Mouse (Mus musculus): ENCODE results near the gene Capn11. TPM values are rescaled to one million over a fixed set of nuclear protein-coding genes. Genes with fewer than 3 reads are reported as not detected.
A peak's percentile ranks its signal among the peaks of the same experiment; 100 is the strongest.
"Not testable (repeated sequence)": the region's sequence is repeated elsewhere in the genome, so short reads cannot be mapped to it uniquely, and the experiment has no call there.

The Capn11 gene
- total and polyA plus RNA-seq, 2 experiments from 2014 or later: 0.76 TPM; not detected in 1

DNA sequence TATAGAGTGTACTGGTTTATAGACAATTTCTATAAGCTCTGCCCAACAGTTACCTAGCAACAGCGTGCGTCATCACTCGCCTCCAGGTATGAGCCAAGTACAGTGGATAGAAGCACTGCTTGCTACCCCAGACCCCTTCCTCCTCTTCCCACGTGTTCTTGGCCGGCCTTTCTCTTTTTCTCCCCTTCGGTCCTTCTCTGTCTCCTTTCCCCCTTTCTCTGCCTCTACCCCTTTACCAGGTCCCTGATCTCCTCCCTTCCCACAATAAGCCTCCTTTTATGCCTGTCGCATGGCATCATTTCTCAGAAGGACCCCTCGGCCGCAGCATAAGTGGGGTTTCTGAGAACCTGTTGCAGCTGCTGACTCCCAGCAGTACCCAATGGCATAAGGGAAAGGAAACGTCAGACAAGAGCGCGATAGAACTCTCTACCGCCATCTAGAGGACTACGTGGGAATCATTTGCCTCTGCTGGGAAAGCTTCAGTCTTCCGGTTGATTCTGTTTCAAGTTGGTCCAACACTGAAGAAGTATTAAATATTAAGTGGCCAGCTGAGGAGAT is 32.5 kb downstream of the Capn11 start:
- Histone ChIP-seq H3K9ac (replicated peaks; ENCODE audit: low read depth, low read length) (no peak overlapping the region), H3K36me3 (replicated peaks; ENCODE audit: control insufficient read depth, insufficient read depth, low read length) (no peaks in the 10 kb centered on the region), H3K27ac (ENCODE audit: low read depth) (no peak overlapping the region), H3K27me3 (ENCODE audit: control insufficient read depth, insufficient read depth, low read length) (no peaks in the 10 kb centered on the region), H3K4me2 (ENCODE audit: low read depth, low read length) (peak overlapping the region; percentile 25), H3K4me3 (ENCODE audit: low read depth, low read length) (no peak overlapping the region), H3K9me3 (replicated peaks; ENCODE audit: control insufficient read depth, low read length) (no peaks in the 10 kb centered on the region), H3K4me1 (ENCODE audit: control insufficient read depth, insufficient read depth) (peaks cover 19% of the 10 kb centered on the region)
- TF ChIP-seq EP300 (IDR thresholded peaks at IDR 0.05; ENCODE audit: low read depth) (no peak), CTCF (IDR thresholded peaks at IDR 0.05; ENCODE audit: low read depth) (peak; percentile 92)
- peak; percentile 88 for DNase-seq (ENCODE audit: low spot score)
- peak; percentile 47 for ATAC-seq (ENCODE audit: insufficient read depth, low read depth)
- 20% methylated on average over 15 of the region's 15 CpGs for WGBS

DNA sequence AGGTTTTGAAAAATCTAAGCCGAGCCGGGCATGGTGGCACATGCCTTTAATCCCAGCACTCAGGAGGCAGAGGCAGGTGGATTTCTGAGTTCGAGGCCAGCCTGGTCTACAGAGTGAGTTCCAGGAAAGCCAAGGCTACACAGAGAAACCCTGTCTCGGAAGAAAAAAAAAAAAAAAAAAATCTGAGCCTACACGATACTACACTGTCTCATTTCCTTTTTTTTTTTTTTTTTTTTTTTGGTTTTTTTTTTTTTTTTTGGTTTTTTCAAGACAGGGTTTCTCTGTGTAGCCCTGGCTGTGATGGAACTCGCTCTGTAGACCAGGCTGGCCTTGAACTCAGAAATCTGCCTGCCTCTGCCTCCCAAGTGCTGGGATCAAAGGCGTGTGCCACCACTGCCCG is 35.7 kb downstream of the Capn11 start:
- H3K36me3 ChIP-seq (replicated peaks; ENCODE audit: control insufficient read depth, insufficient read depth, low read length); DNase-seq (ENCODE audit: low spot score); H3K9ac ChIP-seq (replicated peaks; ENCODE audit: low read depth, low read length); H3K4me2 ChIP-seq (ENCODE audit: low read depth, low read length); H3K9me3 ChIP-seq (replicated peaks; ENCODE audit: control insufficient read depth, low read length); H3K27ac ChIP-seq (ENCODE audit: low read depth); H3K27me3 ChIP-seq (ENCODE audit: control insufficient read depth, insufficient read depth, low read length); H3K4me3 ChIP-seq (ENCODE audit: low read depth, low read length); ATAC-seq (ENCODE audit: insufficient read depth, low read depth): not testable (repeated sequence)
- H3K4me1 ChIP-seq (ENCODE audit: control insufficient read depth, insufficient read depth): 0 out of 2 replicates have a peak, but pooled peaks cover 11% of the 10 kb centered on the region
- 86% methylated on average over 8 of the region's 8 CpGs for WGBS

DNA sequence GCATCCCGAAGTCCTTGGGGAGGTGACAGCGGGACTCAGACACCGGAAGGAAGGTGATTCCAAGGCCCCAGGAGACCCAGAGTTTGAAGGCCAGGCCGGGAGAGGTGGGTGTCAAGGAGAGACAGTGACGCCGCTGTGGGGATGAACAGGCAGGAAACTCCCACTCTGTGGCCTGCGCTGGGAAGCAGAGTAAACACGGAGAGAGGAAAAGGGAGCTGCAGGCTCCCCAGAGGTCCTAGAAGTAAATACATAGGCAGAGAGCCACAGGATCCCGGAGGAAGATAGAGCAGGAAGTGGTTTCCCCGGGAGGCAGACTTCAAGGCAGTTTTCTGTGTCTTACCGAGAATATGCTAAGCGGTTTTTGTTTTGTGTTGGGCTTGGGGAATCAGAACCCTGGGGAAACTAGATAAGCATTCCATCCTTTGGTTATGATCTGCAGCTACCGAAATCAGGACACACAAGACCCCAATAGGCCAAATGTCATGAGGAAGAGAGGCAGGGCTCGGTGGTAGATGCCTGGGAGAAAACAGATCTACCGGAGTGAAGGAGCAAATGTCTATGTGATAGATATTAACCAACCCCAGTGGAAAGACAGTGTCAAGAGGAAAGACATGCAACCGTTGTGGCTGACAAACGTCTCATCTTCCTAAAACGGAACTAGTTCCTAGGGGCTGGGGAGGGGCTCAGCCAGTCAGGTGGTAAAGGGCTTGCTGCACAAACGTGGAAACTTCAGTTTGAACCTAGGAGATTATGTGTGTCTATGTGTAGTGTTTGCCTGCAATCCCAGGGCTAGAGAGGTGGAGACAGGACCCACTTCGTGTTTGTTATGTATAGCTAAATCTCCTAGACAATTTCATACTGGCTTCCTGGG is 39.5 kb downstream of the Capn11 start:
- ATAC-seq (ENCODE audit: insufficient read depth, low read depth) (peak; percentile 79), DNase-seq (ENCODE audit: low spot score) (peak; percentile 63)

DNA sequence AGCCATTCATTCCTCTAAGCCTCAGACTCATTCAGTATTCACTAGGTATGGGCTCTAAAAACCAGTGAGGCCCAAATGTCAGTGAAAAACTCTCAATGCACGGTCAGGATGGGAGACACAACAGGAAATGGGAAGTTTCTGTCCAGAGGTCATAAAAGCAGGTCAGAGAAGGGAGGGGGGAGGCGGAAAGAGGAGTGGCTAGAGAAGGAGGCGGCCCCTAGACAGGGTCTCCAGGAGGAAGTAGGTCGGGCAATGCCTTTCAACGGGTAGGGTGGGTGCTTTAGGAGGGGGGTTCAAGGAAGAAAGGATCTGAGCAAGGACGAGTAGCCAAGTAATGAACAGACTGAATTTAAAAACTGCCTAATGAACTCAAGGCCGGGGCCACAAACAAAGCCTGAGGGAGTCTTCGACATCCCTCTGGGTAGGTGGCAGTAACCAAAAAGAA is 40.2 kb downstream of the Capn11 start:
- Histone ChIP-seq H3K4me1 (ENCODE audit: control insufficient read depth, insufficient read depth) (0 out of 2 replicates have a peak, but pooled peaks cover 11% of the 10 kb centered on the region), H3K36me3 (replicated peaks; ENCODE audit: control insufficient read depth, insufficient read depth, low read length) (no peaks in the 10 kb centered on the region), H3K4me3 (ENCODE audit: low read depth, low read length) (peak overlapping the region; percentile 20), H3K4me2 (ENCODE audit: low read depth, low read length) (peak overlapping the region; percentile 46), H3K9me3 (replicated peaks; ENCODE audit: control insufficient read depth, low read length) (no peaks in the 10 kb centered on the region), H3K27ac (ENCODE audit: low read depth) (peak overlapping the region; percentile 82), H3K9ac (replicated peaks; ENCODE audit: low read depth, low read length) (no peak overlapping the region; the same call in 1 of the 2 replicates), H3K27me3 (ENCODE audit: control insufficient read depth, insufficient read depth, low read length) (no peaks in the 10 kb centered on the region)
- ATAC-seq (ENCODE audit: insufficient read depth, low read depth) (peak; percentile 68), DNase-seq (ENCODE audit: low spot score) (peak; percentile 57)
- TF ChIP-seq EP300 (IDR thresholded peaks at IDR 0.05; ENCODE audit: low read depth) (no peak), CTCF (IDR thresholded peaks at IDR 0.05; ENCODE audit: low read depth) (no peak)
- 27% methylated on average over 8 of the region's 8 CpGs for WGBS

More for the DNA sequence above, 39.5 kb downstream of the Capn11 start:
- Histone ChIP-seq H3K4me3 (ENCODE audit: low read depth, low read length) (peak overlapping the region; percentile 20), H3K27me3 (ENCODE audit: control insufficient read depth, insufficient read depth, low read length) (no peaks in the 10 kb centered on the region), H3K27ac (ENCODE audit: low read depth) (peak overlapping the region; percentile 82), H3K9me3 (replicated peaks; ENCODE audit: control insufficient read depth, low read length) (no peaks in the 10 kb centered on the region), H3K9ac (replicated peaks; ENCODE audit: low read depth, low read length) (no peak overlapping the region; the same call in 1 of the 2 replicates), H3K4me1 (ENCODE audit: control insufficient read depth, insufficient read depth) (0 out of 2 replicates have a peak, but pooled peaks cover 11% of the 10 kb centered on the region), H3K36me3 (replicated peaks; ENCODE audit: control insufficient read depth, insufficient read depth, low read length) (no peaks in the 10 kb centered on the region), H3K4me2 (ENCODE audit: low read depth, low read length) (peak overlapping the region; percentile 46)
- 25% methylated on average over 20 of the region's 20 CpGs for whole genome bisulfite sequencing
- TF ChIP-seq CTCF (IDR thresholded peaks at IDR 0.05; ENCODE audit: low read depth) (no peak), EP300 (IDR thresholded peaks at IDR 0.05; ENCODE audit: low read depth) (peak; percentile 70; the same call in 1 of the 2 replicates)

DNA sequence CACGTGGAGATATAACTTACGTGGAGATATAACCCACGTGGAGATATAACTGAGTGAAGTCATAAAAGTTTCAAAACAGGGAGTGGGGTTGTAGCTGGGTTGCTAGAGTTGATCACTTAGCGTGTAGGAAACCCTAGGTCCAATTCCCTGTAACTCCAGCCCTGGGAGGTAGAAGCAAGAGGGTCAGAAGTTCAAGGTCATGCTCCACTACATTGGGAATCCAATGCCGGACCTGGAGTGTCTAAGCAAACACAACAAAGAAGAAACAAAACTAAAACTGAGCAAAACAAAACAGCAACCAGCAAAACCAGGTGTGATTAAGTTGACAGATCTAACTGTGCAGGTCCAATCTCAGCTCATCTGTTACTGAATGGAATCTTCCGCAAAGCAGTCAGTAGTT is 41.5 kb downstream of the Capn11 start:
- DNase-seq (ENCODE audit: low spot score): no peak
- TF ChIP-seq EP300 (IDR thresholded peaks at IDR 0.05; ENCODE audit: low read depth): no peak
- Histone ChIP-seq H3K27ac (ENCODE audit: low read depth) (no peak overlapping the region), H3K9ac (replicated peaks; ENCODE audit: low read depth, low read length) (no peak overlapping the region), H3K9me3 (replicated peaks; ENCODE audit: control insufficient read depth, low read length) (no peaks in the 10 kb centered on the region), H3K36me3 (replicated peaks; ENCODE audit: control insufficient read depth, insufficient read depth, low read length) (no peaks in the 10 kb centered on the region), H3K27me3 (ENCODE audit: control insufficient read depth, insufficient read depth, low read length) (no peaks in the 10 kb centered on the region), H3K4me1 (ENCODE audit: control insufficient read depth, insufficient read depth) (0 out of 2 replicates have a peak, but pooled peaks cover 11% of the 10 kb centered on the region), H3K4me3 (ENCODE audit: low read depth, low read length) (no peak overlapping the region), H3K4me2 (ENCODE audit: low read depth, low read length) (no peak overlapping the region)
- ATAC-seq (ENCODE audit: insufficient read depth, low read depth): no peak
- 85% methylated on average over 6 of the region's 6 CpGs for WGBS
